Mouse (Mus musculus): Measurements from ENCODE around the gene Serinc5.
A peak's percentile ranks its signal among the peaks of the same experiment; 100 is the strongest.
"Not testable (repeated sequence)": the region's sequence is repeated elsewhere in the genome, so short reads cannot be mapped to it uniquely, and the experiment has no call there.

Serinc5 gene

DNA sequence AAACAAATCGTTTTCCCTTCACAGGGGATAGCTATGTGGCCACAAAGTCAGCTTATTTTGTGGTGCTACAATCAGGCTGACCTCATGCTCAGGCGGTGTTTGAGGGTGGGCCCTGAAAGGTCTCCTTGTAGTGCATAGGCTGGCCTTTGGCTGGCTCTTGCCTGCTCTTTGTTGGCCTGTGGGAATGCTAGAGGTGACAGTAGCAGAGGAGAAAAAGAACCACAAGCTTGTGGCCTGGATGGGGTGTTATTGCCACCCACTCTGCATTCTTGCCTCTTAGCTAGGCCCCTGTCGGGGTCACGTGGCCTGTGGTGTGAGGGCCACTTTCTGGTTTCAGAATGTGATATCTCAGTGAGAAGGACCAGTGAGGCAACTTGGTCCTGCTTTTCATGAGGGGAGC, 54.1 kb downstream of the Serinc5 start:
- no peak for DNase-seq (ENCODE audit: low spot score)

DNA sequence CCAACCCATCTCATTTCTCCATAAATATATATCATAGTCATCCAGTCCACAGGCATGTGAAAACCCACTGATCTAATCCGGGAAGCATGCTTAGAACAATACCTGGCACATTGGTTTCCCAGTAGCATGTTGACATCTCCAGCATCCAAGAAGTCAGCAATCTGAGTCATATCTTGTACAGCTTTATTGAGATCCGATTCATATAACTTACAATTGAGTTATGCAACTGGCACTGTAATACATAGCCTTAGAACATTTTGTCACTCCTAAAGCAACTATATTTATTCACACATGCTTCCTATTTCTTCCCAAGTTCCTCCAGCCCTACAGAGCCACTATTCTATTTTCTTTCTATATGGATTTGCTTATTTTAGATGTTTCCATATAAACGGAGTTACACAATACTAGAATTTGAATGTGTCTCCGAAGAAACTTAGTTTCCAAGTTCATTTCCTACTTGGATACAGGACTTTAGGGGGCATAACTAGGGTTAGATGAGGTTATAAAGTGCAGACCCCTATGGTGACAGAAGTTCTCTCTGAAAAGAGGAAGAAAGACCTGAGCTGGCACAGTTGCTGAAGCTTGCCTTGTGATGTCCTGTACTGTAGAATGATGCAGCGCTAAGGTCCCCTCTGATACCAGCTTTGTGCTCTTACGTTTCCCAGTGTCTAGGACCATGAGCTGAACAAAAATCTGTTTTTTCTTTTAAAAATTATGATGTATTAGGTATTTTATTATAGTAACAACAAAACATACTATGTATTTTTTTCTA, 57.5 kb downstream of the Serinc5 start:
- DNase-seq (ENCODE audit: low spot score): no peak

GRCm38 (mm10) chr13:92671727-92672126, 60.8 kb downstream of the Serinc5 start:
- no peak for DNase-seq (ENCODE audit: low spot score)

DNA sequence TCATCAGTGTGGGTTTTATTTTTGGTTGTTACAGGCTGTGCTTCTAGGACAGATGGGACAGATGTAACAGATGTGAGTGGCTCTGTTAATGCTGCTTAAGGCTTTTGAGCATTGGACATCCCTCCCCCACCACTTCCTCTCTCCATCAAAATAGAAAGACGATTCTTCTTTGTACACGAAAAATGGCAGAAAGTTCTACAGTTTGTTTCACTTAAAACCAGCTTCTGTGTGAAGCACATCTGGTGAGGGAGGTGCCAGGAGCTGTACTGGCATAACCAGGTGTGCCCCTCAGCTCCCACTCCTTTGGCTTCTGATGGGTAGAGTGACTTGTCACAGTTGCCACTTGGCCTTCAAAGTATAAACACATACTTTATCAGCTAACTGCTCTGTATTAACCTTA, 63.8 kb downstream of the Serinc5 start:
- DNase-seq (ENCODE audit: low spot score): no peak

DNA sequence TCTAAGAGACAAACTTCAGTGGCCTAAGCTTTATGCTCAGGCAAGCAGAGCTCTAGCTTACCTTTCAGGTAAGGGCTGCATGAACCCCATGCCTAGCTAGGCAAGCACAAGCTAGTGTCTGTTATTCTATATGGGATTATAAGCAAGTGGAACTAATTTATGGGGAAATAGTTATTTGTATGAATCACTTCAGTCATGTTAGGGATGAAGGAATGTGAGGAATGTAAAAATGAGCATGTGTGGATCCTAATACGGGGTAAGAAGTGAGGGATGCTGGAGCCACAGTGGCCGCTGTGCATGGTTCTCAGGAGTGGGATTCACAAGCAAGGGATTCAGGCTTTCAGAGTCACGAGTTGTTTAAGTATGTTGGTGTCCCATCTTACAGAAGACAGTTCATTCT, 64.4 kb downstream of the Serinc5 start:
- no peak for DNase-seq (ENCODE audit: low spot score)

- peak; percentile 66 for DNase-seq (ENCODE audit: low spot score)
These were observed 65.2 kb downstream of the Serinc5 start for GRCm38 (mm10) chr13:92675897-92676584.

DNA sequence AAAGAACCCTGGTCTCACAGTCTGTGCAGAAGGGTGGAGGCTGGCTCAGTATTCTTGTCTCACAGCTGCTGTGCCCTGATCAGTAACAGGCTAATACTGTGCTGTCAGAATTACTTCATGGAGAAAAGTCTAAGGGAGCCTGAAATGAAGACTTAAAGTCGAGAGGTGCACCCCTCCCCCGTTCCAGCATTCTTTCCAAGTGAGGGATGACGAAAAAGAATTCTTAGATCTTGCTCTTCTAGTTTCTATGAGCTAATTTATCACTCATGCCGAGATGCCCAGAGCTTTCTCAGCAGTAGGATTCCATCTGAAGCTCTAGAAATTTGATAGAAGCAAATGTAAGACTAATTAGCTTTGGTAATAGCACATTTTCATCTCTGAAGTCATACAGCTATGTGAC, 66.8 kb downstream of the Serinc5 start:
- no peak for DNase-seq (ENCODE audit: low spot score)

DNA sequence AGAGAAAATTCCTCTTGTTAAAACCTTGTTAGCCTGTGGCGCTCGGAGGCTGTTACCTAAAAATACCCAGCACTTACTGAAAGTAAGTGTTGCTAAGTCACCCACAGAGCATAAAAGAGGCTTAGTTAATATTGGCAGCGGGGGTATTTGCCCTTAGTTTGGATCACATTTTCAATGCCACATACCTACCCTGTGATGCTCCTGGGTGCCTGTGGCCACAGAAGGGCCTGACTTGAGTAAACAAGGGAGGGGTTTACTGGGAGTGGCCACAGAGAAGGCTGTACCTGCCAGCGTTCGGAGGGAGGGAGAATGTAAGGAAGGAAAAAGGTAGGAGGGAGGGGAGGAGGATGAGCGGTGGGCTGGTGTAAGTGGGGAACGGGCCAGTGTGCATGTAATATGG, 68.8 kb downstream of the Serinc5 start:
- DNase-seq (ENCODE audit: low spot score): no peak

GRCm38 (mm10) chr13:92681541-92681940, 70.7 kb downstream of the Serinc5 start:
- DNase-seq (ENCODE audit: low spot score): no peak

DNA sequence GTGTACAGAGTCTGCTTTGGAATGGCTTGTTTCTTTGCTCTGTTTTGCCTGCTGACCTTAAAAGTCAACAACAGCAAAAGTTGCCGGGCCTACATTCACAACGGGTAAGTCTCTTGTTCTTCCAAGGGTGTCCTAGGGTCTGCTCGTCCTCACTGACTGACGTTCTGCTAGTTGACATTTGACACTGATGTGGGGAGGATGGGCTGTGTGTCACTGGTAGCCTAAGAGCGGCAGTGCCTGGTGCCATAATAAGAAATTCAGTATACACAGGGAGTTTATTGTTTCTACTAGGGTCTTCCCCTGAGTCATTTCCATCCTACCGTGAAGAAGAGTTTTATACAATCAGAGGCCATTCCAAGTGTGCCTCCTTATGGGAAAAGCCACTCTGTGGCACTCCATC, 71.9 kb downstream of the Serinc5 start:
- DNase-seq (ENCODE audit: low spot score): no peak

GRCm38 (mm10) chr13:92683464-92683863, 72.6 kb downstream of the Serinc5 start:
- DNase-seq (ENCODE audit: low spot score): no peak

- DNase-seq (ENCODE audit: low spot score): no peak
These were observed 73.4 kb downstream of the Serinc5 start for GRCm38 (mm10) chr13:92684310-92684709.

DNA sequence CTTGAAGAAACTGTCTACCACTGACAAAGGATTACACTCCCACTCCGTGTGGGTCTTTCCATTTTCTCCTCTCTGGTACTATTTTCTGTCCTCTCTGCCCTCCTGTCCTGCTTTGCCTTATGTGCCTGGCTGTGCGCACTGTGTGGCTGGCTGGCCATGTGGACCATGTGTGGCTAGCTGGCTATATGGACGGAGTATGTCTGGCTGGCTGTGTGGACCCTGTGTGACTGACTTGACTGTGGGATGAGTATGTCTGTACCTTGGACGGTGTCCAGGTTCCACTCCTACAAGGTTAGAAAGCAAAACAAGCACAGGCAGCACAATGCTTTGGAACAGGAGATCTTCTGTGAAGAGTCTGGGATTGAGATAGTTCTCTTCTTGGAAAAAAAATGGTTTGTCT, 74.4 kb downstream of the Serinc5 start:
- peak; percentile 59 for DNase-seq (ENCODE audit: low spot score)

DNA sequence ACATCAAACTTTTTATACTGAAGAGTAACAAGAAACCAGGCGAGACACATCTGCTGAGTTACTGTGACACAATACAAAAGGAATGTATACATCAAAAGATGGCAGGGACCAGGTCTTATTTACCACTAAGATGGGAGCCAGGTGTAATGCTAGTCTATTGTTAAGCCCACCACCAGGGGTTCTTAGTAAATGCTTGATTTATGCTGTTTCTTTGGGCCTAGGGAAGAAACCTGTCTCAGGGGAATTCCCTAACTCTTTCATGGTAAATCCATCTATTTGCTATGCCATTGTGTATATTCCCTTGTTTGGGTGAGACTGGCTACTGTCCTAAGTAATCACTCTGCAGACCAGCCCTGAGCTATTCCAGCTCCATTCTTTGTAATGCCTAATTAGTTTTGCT, 76.3 kb downstream of the Serinc5 start:
- DNase-seq (ENCODE audit: low spot score): not testable (repeated sequence)

DNA sequence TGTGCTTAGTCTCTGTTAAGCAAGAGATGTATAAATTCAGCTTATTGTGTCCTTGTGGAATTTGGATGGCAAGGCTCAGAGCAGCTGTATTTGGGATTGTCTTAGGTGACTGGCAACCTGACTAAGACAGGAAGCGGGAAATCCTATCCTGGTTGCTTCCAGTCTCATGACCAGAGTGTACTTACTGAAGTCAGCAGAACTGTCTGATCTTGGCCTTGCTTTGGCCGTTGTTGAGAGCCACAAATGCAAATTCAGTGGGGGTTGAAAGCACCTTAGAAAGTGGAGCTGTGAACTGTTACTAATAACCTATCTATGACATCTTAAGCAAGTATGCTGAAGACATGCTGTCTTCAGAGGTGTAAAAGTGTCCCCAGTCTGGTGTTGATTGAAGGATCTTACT, 78.2 kb downstream of the Serinc5 start:
- DNase-seq (ENCODE audit: low spot score): no peak

DNA sequence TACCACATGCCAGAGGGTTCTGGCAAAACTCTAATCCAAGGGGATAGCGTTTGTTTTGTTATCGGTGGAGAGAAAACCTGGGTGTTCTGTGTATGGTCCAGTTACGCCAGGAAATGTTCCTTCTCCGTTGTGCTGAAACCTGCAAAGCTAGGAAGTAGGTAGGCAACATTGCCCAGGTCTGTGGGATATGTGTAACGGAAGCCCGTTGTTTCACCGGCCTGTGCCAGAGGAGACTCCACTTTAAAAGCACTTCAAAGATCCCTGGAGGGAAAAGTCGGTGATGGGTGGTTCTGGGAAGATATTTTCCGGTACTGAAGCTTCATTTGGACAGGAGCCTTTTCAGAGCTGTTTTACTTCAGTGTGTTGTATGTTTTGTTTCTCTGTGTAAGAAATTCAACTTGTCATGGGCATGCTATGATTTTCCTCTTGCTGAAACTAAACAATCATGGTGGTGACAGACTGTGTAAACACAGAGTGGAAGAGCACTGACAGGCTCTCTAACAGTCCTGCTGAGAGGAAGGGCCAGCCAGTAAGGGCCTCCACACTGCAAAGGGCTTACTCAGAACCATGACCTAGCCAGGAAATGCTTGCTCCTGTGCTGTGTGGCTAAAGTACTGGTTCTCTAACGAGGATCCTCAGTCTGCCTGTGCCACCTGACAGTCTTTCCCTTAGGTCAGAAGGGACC, 83.1 kb downstream of the Serinc5 start:
- DNase-seq (ENCODE audit: low spot score): peak; percentile 22

GRCm38 (mm10) chr13:92696491-92696939, 85.6 kb downstream of the Serinc5 start:
- DNase-seq (ENCODE audit: low spot score): peak; percentile 11

DNA sequence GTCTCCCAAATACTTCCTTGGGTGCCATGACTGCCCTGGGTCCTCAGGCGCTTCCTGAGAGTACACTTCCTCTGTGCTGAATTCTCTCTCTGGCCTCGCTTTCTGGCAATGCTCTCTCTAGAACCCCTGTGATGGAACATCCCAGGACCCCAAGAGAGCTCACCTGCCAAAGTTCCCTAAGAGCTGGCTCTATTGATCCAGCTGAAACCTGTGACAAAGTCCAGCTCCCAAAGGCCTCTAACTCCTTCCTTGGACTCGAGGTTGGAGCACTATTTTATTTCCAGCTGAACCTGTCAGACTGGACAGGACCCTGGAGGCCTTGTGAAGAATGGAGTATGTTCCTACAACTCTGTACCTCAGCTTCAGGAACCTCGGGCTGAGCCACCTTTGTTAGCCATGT, 86.2 kb downstream of the Serinc5 start:
- DNase-seq (ENCODE audit: low spot score): peak; percentile 26

DNA sequence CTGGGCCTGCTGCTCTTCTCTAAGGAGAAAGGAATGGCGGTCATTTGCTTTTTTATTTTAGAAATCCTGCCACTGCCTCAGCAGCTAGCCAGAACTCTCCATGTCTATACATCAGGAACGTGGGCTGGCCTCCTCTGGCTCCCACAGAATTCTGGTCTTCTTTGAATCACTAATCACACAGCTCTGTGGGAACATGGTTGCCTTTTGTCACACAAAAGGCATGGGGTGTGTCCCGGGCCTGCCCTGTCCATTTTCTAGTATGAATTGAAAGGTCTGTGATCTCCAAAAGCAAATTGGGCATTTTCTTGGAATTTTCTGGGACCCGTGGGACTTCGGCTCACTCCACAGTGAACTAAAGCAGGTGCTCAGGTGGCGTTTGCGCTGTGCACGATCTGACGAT, 87.9 kb downstream of the Serinc5 start:
- peak; percentile 30 for DNase-seq (ENCODE audit: low spot score)

DNA sequence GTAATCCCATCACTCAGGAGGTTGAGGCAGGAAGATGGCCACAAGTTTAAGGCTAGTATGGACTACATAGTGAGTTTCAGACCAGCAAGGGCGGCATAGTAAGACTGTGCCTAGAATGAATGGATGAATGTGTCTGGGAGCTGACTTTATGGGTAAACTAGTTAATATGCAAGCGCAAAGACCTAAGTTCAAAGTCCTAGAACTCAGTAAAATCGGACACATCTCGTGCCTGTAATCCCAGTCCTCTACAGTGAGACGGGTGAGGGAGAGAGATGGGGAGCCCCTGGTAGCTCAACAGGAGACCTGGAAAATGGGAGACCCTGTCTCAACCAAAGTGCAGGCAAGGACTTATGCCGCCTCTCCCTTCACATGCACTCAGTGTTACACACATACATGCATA, 88.5 kb downstream of the Serinc5 start:
- DNase-seq (ENCODE audit: low spot score): peak; percentile 12

- peak; percentile 18 for DNase-seq (ENCODE audit: low spot score)
These were observed 91.1 kb downstream of the Serinc5 start for GRCm38 (mm10) chr13:92702035-92702434.

GRCm38 (mm10) chr13:92703241-92704027, 92.5 kb downstream of the Serinc5 start:
- DNase-seq (ENCODE audit: low spot score): peak; percentile 66
